10 mouse cellular contexts compared by ENCODE assay signal in the genomic region with DNA sequence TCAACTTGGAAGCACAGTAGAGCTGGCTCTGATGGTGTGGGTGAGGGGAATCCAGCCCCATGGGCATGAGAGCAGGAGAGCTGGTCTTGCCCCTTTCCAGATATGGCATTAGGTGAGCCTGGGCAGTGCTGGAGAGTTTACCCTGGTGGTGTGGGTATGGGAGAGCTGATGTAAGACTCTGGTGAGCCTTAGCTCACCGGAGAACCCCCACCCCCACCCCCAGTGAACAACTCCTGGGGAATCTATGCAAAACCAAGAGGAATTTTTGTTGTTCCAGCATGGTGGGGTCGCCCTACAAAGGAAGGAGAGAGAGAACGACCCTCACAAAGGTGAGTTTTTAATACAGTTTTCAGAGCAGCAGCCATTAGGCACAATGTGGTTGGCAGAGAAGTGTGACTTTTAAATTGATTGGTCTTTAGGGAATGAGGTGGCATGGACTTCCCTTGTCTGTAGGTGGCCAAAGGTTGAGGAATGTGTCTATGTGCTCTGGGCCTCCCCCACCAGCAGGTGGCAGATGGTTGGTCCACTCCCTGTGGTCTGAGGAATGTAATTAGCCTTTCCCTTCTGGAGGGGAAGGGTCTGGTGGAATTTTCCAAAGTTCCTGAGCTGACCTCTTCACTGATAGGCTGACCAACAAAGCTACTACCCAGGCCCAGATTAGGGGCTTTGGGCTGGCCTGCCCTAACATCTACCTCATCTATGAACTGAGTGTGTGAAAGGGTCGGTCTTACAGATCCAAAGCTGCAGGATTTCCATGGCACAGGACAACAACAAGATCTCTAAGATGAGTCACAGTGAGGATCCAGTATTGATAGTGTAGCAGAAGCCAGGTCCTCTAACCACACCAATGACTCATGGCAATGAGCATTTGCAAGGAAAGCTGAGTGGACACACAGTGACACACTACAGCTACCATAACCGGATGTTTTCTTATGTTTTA.
DNase-seq lines count a peak whose midpoint lies in the region; ATAC-seq lines count a peak whose summit lies in the region.
"Had no signal": no experiment of that assay in that cellular context is flagged by ENCODE, and none has a peak within 500 bp of the region (broad histone marks: within the 10 kb centered on the region; RNA-seq: fewer than 3 reads in every experiment).

No protein-coding gene starts in this region.

- no peaks in the 10 kb centered on the region for H3K36me3 ChIP-seq in liver, embryonic 13.5 days
- H3K36me3 ChIP-seq in neural tube, embryonic 15.5 days = no peaks in the 10 kb centered on the region
- H3K36me3 ChIP-seq: stomach, embryonic 15.5 days had no signal

- no peak overlapping the region for H3K9ac ChIP-seq in liver, embryonic 13.5 days
- H3K9ac ChIP-seq in neural tube, embryonic 15.5 days (replicated peaks) = no peak overlapping the region
- H3K9ac ChIP-seq: stomach, embryonic 15.5 days had no signal

- ATAC-seq in common myeloid progenitor, adult 5-6 weeks (replicated peaks; ENCODE audit: low read depth, poor library complexity, severe bottlenecking) = peak; percentile 62
- peak; percentile 54 for ATAC-seq in liver, embryonic 13.5 days (ENCODE audit: low read depth)
- ATAC-seq in cerebellum, adult (ENCODE audit: insufficient number of reproducible peaks, low FRiP score, low TSS enrichment) = no peak
- ATAC-seq in neural tube, embryonic 15.5 days (ENCODE audit: low FRiP score) = no peak

- no peaks in the 10 kb centered on the region for H3K27me3 ChIP-seq in liver, embryonic 13.5 days
- no peaks in the 10 kb centered on the region for H3K27me3 ChIP-seq in neural tube, embryonic 15.5 days (replicated peaks)
- H3K27me3 ChIP-seq: stomach, embryonic 15.5 days had no signal

- no peak overlapping the region for H3K4me2 ChIP-seq in liver, embryonic 13.5 days
- H3K4me2 ChIP-seq in neural tube, embryonic 15.5 days = no peak overlapping the region
- H3K4me2 ChIP-seq: stomach, embryonic 15.5 days had no signal

- 83% methylated on average over 5 of the region's 5 CpGs for WGBS in liver, embryonic 13.5 days (ENCODE audit: insufficient replicate concordance)
- 91% methylated on average over 5 of the region's 5 CpGs for WGBS in neural tube, embryonic 15.5 days

- peak; percentile 15 for DNase-seq in embryo, embryonic 10 days (ENCODE audit: low spot score)
- DNase-seq in embryo, embryonic 11 days = no peak
- DNase-seq in 3T3-L1 (ENCODE audit: low read depth, low spot score) = peak; percentile 92
- DNase-seq in liver, embryonic 13.5 days = no peak
- no peak for DNase-seq in cerebellum, adult 11-12 months

- H3K4me3 ChIP-seq in liver, embryonic 13.5 days (replicated peaks) = no peak overlapping the region
- H3K4me3 ChIP-seq in neural tube, embryonic 15.5 days (replicated peaks) = no peak overlapping the region
- H3K4me3 ChIP-seq: stomach, embryonic 15.5 days had no signal

- H3K4me1 ChIP-seq in liver, embryonic 13.5 days (replicated peaks) = peaks cover 39% of the 10 kb centered on the region
- no peaks in the 10 kb centered on the region for H3K4me1 ChIP-seq in neural tube, embryonic 15.5 days
- H3K4me1 ChIP-seq: stomach, embryonic 15.5 days had no signal

- H3K27ac ChIP-seq in liver, embryonic 13.5 days = peak overlapping the region; percentile 14; the same call in 1 of the 2 replicates
- no peak overlapping the region for H3K27ac ChIP-seq in neural tube, embryonic 15.5 days (replicated peaks)
- H3K27ac ChIP-seq: stomach, embryonic 15.5 days had no signal

- H3K9me3 ChIP-seq in liver, embryonic 13.5 days (replicated peaks) = no peaks in the 10 kb centered on the region
- H3K9me3 ChIP-seq in neural tube, embryonic 15.5 days (replicated peaks) = no peaks in the 10 kb centered on the region
- H3K9me3 ChIP-seq: G1E; stomach, embryonic 15.5 days had no signal

Comparison
In these comparisons a context has a peak if more than half of its experiments do, and no peak if none do; other contexts are left out.
1. DNase-seq: peak in embryo, embryonic 10 days (single experiment) and 3T3-L1 (single experiment); none in embryo, embryonic 11 days (single experiment), liver, embryonic 13.5 days (single experiment) and cerebellum, adult 11-12 months (single experiment).
2. ATAC-seq: peak in common myeloid progenitor, adult 5-6 weeks (single experiment) and liver, embryonic 13.5 days (single experiment); none in cerebellum, adult (single experiment) and neural tube, embryonic 15.5 days (single experiment).